Mouse (Mus musculus): ENCODE results near the gene Reg4.

- TF ChIP-seq CTCF (IDR thresholded peaks at IDR 0.05; ENCODE audit: borderline replicate concordance, insufficient read depth, low read length), result no peak
- no peak for TF ChIP-seq POLR2A (IDR thresholded peaks at IDR 0.05; ENCODE audit: low read depth, low read length)
Measured at GRCm38 (mm10) chr3:98242051-98242450, 20.1 kb downstream of the Reg4 start.

Measured in embryonic fibroblast, embryonic 13.5 days (primary cell).